Mouse (Mus musculus) embryonic facial prominence, embryonic 11.5 days (tissue): ENCODE measurements at regions not wholly inside any gene's neighbourhood (a gene's known extent, or its start where the extent isn't known, plus 50 kb on each side); places are given as distances from the start of the nearest gene placed in this dataset.

ENCODE experiments used
- ATAC-seq: fragments of 200-750 bp; cut with Nextera tagmentation; replicated peaks from 2 replicates; pipeline ENCODE4 v1.8.0; 2017; ENCODE audit warnings: low read depth; ENCODE audit not compliant: insufficient number of reproducible peaks, low FRiP score, low TSS enrichment
- DNase-seq: peaks from one replicate; pipeline ENCODE4 v3.0.0-alpha.2; 2015; ENCODE audit warnings: low spot score
- H3K27ac ChIP-seq: fragments of 300-500 bp; sonication (generic); replicated peaks from 2 replicates; pipeline ENCODE4 v1.5.1; 2014; ENCODE audit warnings: mild to moderate bottlenecking, low read depth, low read length, control low read depth
- H3K27me3 ChIP-seq: fragments of 300-500 bp; sonication (generic); 2 replicates; pipeline ENCODE4 v1.6.1; 2014; ENCODE audit warnings: mild to moderate bottlenecking, low read length, moderate library complexity, mixed read lengths; ENCODE audit not compliant: control insufficient read depth, insufficient read depth
- H3K36me3 ChIP-seq: fragments of 300-500 bp; sonication (generic); replicated peaks from 2 replicates; pipeline ENCODE4 v1.6.1; 2014; ENCODE audit warnings: low read depth, mild to moderate bottlenecking, low read length, moderate library complexity, mixed read lengths; ENCODE audit not compliant: control insufficient read depth, insufficient read depth
- H3K4me1 ChIP-seq: fragments of 300-500 bp; sonication (generic); 2 replicates; pipeline ENCODE4 v1.6.1; 2014; ENCODE audit warnings: low read length, mixed read lengths; ENCODE audit not compliant: control insufficient read depth, insufficient read depth
- H3K4me2 ChIP-seq: fragments of 300-500 bp; sonication (generic); 2 replicates; pipeline ENCODE4 v1.6.1; 2014; ENCODE audit warnings: low read depth, mild to moderate bottlenecking, control low read depth, low read length, moderate library complexity
- H3K4me3 ChIP-seq: fragments of 300-500 bp; sonication (generic); 2 replicates; pipeline ENCODE4 v1.5.1; 2014; ENCODE audit warnings: low read depth, low read length, control low read depth
- H3K9ac ChIP-seq: fragments of 300-500 bp; sonication (generic); replicated peaks from 2 replicates; pipeline ENCODE4 v1.6.1; 2014; ENCODE audit warnings: mild to moderate bottlenecking, control low read depth, low read length
- H3K9me3 ChIP-seq: fragments of 300-500 bp; sonication (generic); replicated peaks from 2 replicates; pipeline ENCODE4 v1.6.1; 2016; ENCODE audit warnings: mild to moderate bottlenecking, low read length, inconsistent platforms, mixed read lengths; ENCODE audit not compliant: control insufficient read depth
- WGBS: fragments of 180-500 bp; shearing (Covaris S2); extraction: QIAGEN DNeasy Blood & Tissue Kit; methylation state at CpG from one replicate; pipeline ENCODE4 v1.1.7; 2014; 5-methylcytosine and 5-hydroxymethylcytosine counted together

DNA sequence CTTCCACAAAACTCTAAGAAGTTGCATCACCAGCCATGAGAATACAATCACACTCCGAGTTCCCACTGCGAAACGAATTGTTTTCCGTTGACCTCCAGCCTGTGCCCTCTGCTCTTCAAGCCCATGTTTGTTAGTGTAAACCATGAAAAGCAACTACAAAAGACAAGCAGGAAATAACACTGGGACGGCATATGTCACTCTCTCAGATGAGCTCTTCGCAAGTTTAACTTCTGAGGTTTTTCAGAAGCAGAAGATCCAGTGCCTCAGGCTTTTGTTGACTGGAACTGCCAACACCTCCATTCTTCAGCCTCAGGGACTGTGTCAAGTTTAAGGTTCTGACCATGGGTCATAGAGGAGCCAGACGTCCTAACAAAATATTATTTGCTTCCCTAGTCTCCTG lies 50.2 kb upstream of the Lmcd1 start:
- Histone ChIP-seq H3K27ac (no peak overlapping the region), H3K4me3 (no peak overlapping the region), H3K4me2 (no peak overlapping the region), H3K36me3 (no peaks in the 10 kb centered on the region), H3K9ac (no peak overlapping the region), H3K9me3 (no peaks in the 10 kb centered on the region), H3K4me1 (no peaks in the 10 kb centered on the region), H3K27me3 (no peaks in the 10 kb centered on the region)
- WGBS, result 74% methylated on average over 7 of the region's 7 CpGs
- ATAC-seq (no peak), DNase-seq (no peak)
